Mouse (Mus musculus) cerebellum, adult 2 months (tissue): ENCODE results near the gene Ghrh. TPM values are rescaled to one million over a fixed set of nuclear protein-coding genes. Genes with fewer than 3 reads are reported as not detected.
A peak's percentile ranks its signal among the peaks of the same experiment; 100 is the strongest.

ENCODE experiments used
- DNase-seq, 2 experiments: peaks; one replicate each; pipeline ENCODE4 v3.0.0; 2021
- H3K27ac ChIP-seq: fragments of 200-500 bp; 2 replicates; pipeline ENCODE4 v1.5.1; 2012; ENCODE audit warnings: low read length, control low read depth, inconsistent platforms; ENCODE audit not compliant: insufficient read depth
- H3K27me3 ChIP-seq: fragments of 200-500 bp; 2 replicates; pipeline ENCODE4 v1.6.1; 2012; ENCODE audit warnings: inconsistent platforms, mild to moderate bottlenecking, low read length, moderate library complexity; ENCODE audit not compliant: control insufficient read depth, insufficient read depth
- H3K4me1 ChIP-seq: fragments of 200-500 bp; 2 replicates; pipeline ENCODE4 v1.6.1; 2011; ENCODE audit warnings: low read length; ENCODE audit not compliant: control insufficient read depth, insufficient read depth
- H3K4me3 ChIP-seq: fragments of 200-500 bp; replicated peaks from 2 replicates; pipeline ENCODE3; 2011; ENCODE audit warnings: mild to moderate bottlenecking, low read depth, low read length, control low read depth; ENCODE audit not compliant: insufficient read depth
- CTCF ChIP-seq: fragments of 200-500 bp; IDR thresholded peaks from 2 replicates; pipeline ENCODE4 v1.5.1; 2011; ENCODE audit warnings: low read depth, mild to moderate bottlenecking, control low read depth, low read length, moderate library complexity, borderline replicate concordance; ENCODE audit not compliant: insufficient read depth
- POLR2A ChIP-seq: fragments of 200-500 bp; IDR thresholded peaks from 2 replicates; pipeline ENCODE4 v1.6.1; 2011; ENCODE audit warnings: low read length, control low read depth, borderline replicate concordance; ENCODE audit not compliant: insufficient read depth
- WGBS: fragments of 180-500 bp; shearing (Covaris S2); methylation state at CpG from one replicate; pipeline ENCODE4 v1.1.7; 2018; 5-methylcytosine and 5-hydroxymethylcytosine counted together
- polyA plus RNA-seq: library from polyadenylated mRNA; depleted of rRNA; stranded (reverse); fragments of >200 nt; gene quantifications from 2 replicates; pipeline ENCODE4 v1.2.3, GENCODE M21; 2012

Gene Ghrh
- polyA plus RNA-seq, 1 experiment = 0.28 TPM

- Histone ChIP-seq H3K4me1 (peaks cover 10% of the 10 kb centered on the region), H3K27ac (no peak overlapping the region), H3K4me3 (no peak overlapping the region), H3K27me3 (no peaks in the 10 kb centered on the region)
- 88% methylated on average over 4 of the region's 4 CpGs for WGBS
- no peak for TF ChIP-seq CTCF
- TF ChIP-seq POLR2A = no peak
- no peak for DNase-seq
These were observed 37.5 kb upstream of the Ghrh start for GRCm38 (mm10) chr2:157384836-157385235.

- no peak for TF ChIP-seq POLR2A
- no peak for DNase-seq
- WGBS = 50% methylated on average over 3 of the region's 3 CpGs
- no peak overlapping the region for H3K27ac ChIP-seq
- H3K4me3 ChIP-seq = no peak overlapping the region
- no peaks in the 10 kb centered on the region for H3K27me3 ChIP-seq
- no peaks in the 10 kb centered on the region; the same call in 1 of the 2 replicates for H3K4me1 ChIP-seq
These were observed 29.7 kb upstream of the Ghrh start for GRCm38 (mm10) chr2:157376995-157377394.

- no peak overlapping the region for H3K4me3 ChIP-seq
- TF ChIP-seq CTCF = no peak
- TF ChIP-seq POLR2A = no peak
- H3K27ac ChIP-seq = no peak overlapping the region
- H3K27me3 ChIP-seq = no peaks in the 10 kb centered on the region
- H3K4me1 ChIP-seq = no peaks in the 10 kb centered on the region; the same call in 1 of the 2 replicates
- no peak for DNase-seq
- 41% methylated on average over 14 of the region's 14 CpGs for WGBS
These were observed 28.8 kb upstream of the Ghrh start for GRCm38 (mm10) chr2:157375794-157376757.

- DNase-seq = no peak
- no peaks in the 10 kb centered on the region; the same call in 1 of the 2 replicates for H3K4me1 ChIP-seq
- H3K4me3 ChIP-seq = no peak overlapping the region
- no peaks in the 10 kb centered on the region for H3K27me3 ChIP-seq
- no peak overlapping the region for H3K27ac ChIP-seq
- 63% methylated on average over 8 of the region's 8 CpGs for WGBS
- TF ChIP-seq POLR2A (no peak), CTCF (no peak)
These were observed 27.7 kb upstream of the Ghrh start for GRCm38 (mm10) chr2:157375051-157375450.

GRCm38 (mm10) chr2:157373681-157374080, 26.4 kb upstream of the Ghrh start:
- TF ChIP-seq CTCF (no peak), POLR2A (no peak)
- 55% methylated on average over 3 of the region's 3 CpGs for WGBS
- H3K27ac ChIP-seq = no peak overlapping the region
- H3K4me1 ChIP-seq = no peaks in the 10 kb centered on the region; the same call in 1 of the 2 replicates
- no peak for DNase-seq
- no peaks in the 10 kb centered on the region for H3K27me3 ChIP-seq
- H3K4me3 ChIP-seq = no peak overlapping the region

GRCm38 (mm10) chr2:157371696-157372095, 24.4 kb upstream of the Ghrh start:
- TF ChIP-seq CTCF (no peak), POLR2A (no peak)
- 78% methylated on average over 6 of the region's 6 CpGs for WGBS
- no peaks in the 10 kb centered on the region; the same call in none of the 2 replicates for H3K4me1 ChIP-seq

GRCm38 (mm10) chr2:157367991-157368390, 20.7 kb upstream of the Ghrh start:
- no peak for DNase-seq
- WGBS = 4% methylated on average over 13 of the region's 13 CpGs
- H3K4me3 ChIP-seq = peak overlapping the region; percentile 70
- H3K27me3 ChIP-seq = no peaks in the 10 kb centered on the region
- TF ChIP-seq POLR2A (no peak), CTCF (no peak)
- peak overlapping the region; percentile 73; the same call in 1 of the 2 replicates for H3K27ac ChIP-seq
- H3K4me1 ChIP-seq = no peaks in the 10 kb centered on the region; the same call in 1 of the 2 replicates

More at GRCm38 (mm10) chr2:157371696-157372095, 24.4 kb upstream of the Ghrh start:
- no peaks in the 10 kb centered on the region for H3K27me3 ChIP-seq
- no peak overlapping the region for H3K27ac ChIP-seq
- no peak overlapping the region for H3K4me3 ChIP-seq
- no peak for DNase-seq

- WGBS = 4% methylated on average over 42 of the region's 42 CpGs
These were observed 20.0 kb upstream of the Ghrh start, which contains the start of gene Manbal for GRCm38 (mm10) chr2:157367184-157367893. Manbal (plus strand) TSS chr2:157367594.

More at GRCm38 (mm10) chr2:157367184-157367893, 20.0 kb upstream of the Ghrh start, which contains the start of gene Manbal:
- H3K4me1 ChIP-seq = no peaks in the 10 kb centered on the region; the same call in 1 of the 2 replicates
- no peaks in the 10 kb centered on the region for H3K27me3 ChIP-seq
- H3K4me3 ChIP-seq = peak within 1 kb of the TSS; percentile 70
- peak within 1 kb of the TSS; percentile 73 for H3K27ac ChIP-seq
- DNase-seq = peak; percentile 92 to 97
- TF ChIP-seq POLR2A (peak; percentile 80; the same call in 1 of the 2 replicates), CTCF (no peak)
